In genomic region chr7:80789534-80789933, GRCm38 (mm10) we compare ENCODE assay signal across 9 mouse cellular contexts. TPM values are rescaled to one million over a fixed set of nuclear protein-coding genes. Genes with fewer than 3 reads are reported as not detected.
A peak's percentile ranks its signal among the peaks of the same experiment; 100 is the strongest.
DNase-seq lines count a peak whose midpoint lies in the region; ATAC-seq and TF ChIP-seq lines count a peak whose summit lies in the region.
"Had no signal": no experiment of that assay in that cellular context is flagged by ENCODE, and none has a peak within 500 bp of the region (broad histone marks: within the 10 kb centered on the region; RNA-seq: fewer than 3 reads in every experiment).

No protein-coding gene starts in this region.

- no peak overlapping the region for H3K9ac ChIP-seq in kidney, embryonic 14.5 days (ENCODE audit: low read depth, low read length)
- H3K9ac ChIP-seq in intestine, embryonic 16.5 days (ENCODE audit: low read depth, low read length): no peak overlapping the region
- H3K9ac ChIP-seq in stomach, postnatal 0 days (ENCODE audit: low read length): no peak overlapping the region; the same call in 1 of the 2 replicates
- no peak overlapping the region for H3K9ac ChIP-seq in hindbrain, embryonic 11.5 days (ENCODE audit: low read depth, low read length)
- H3K9ac ChIP-seq: hindbrain, embryonic 15.5 days had no signal

- H3K36me3 ChIP-seq in kidney, embryonic 14.5 days (ENCODE audit: control insufficient read depth, insufficient read depth, low read length): peaks cover 3% of the 10 kb centered on the region; the same call in 1 of the 2 replicates
- H3K36me3 ChIP-seq in spleen, adult 2 months (ENCODE audit: control insufficient read depth, insufficient read depth, low read length): peaks cover 18% of the 10 kb centered on the region
- H3K36me3 ChIP-seq in intestine, embryonic 16.5 days (ENCODE audit: control insufficient read depth, insufficient read depth, low read length): peaks cover 3% of the 10 kb centered on the region; the same call in 1 of the 2 replicates
- 0 out of 2 replicates have a peak, but pooled peaks cover 4% of the 10 kb centered on the region for H3K36me3 ChIP-seq in stomach, postnatal 0 days (ENCODE audit: control insufficient read depth, insufficient read depth, low read length)
- no peaks in the 10 kb centered on the region for H3K36me3 ChIP-seq in hindbrain, embryonic 11.5 days (ENCODE audit: control insufficient read depth, insufficient read depth, low read length)
- H3K36me3 ChIP-seq: hindbrain, embryonic 15.5 days had no signal

- peaks cover 29% of the 10 kb centered on the region for H3K4me1 ChIP-seq in kidney, embryonic 14.5 days (ENCODE audit: control insufficient read depth, insufficient read depth, low read length)
- H3K4me1 ChIP-seq in spleen, adult 2 months (ENCODE audit: control insufficient read depth, insufficient read depth, insufficient read length): peaks cover 16% of the 10 kb centered on the region
- H3K4me1 ChIP-seq in intestine, embryonic 16.5 days (ENCODE audit: control insufficient read depth, insufficient read depth, low read length): peaks cover 22% of the 10 kb centered on the region
- peaks cover 6% of the 10 kb centered on the region for H3K4me1 ChIP-seq in stomach, postnatal 0 days (replicated peaks; ENCODE audit: control insufficient read depth, insufficient read depth)
- no peaks in the 10 kb centered on the region for H3K4me1 ChIP-seq in hindbrain, embryonic 11.5 days (replicated peaks; ENCODE audit: control insufficient read depth, insufficient read depth, low read length)

- TF ChIP-seq EP300 in stomach, postnatal 0 days (optimal IDR thresholded peaks at IDR 0.05): no peak

- no peak overlapping the region for H3K4me3 ChIP-seq in kidney, embryonic 14.5 days (ENCODE audit: low read length)
- H3K4me3 ChIP-seq in spleen, adult 2 months (ENCODE audit: extremely low read depth, insufficient read depth, insufficient read length): no peak overlapping the region
- H3K4me3 ChIP-seq in intestine, embryonic 16.5 days (ENCODE audit: low read length): no peak overlapping the region
- no peak overlapping the region for H3K4me3 ChIP-seq in stomach, postnatal 0 days (ENCODE audit: low read depth, low read length)
- H3K4me3 ChIP-seq in hindbrain, embryonic 11.5 days (ENCODE audit: low read depth, low read length): no peak overlapping the region
- H3K4me3 ChIP-seq: hindbrain, embryonic 15.5 days had no signal

- no peak overlapping the region for H3K4me2 ChIP-seq in kidney, embryonic 14.5 days (replicated peaks; ENCODE audit: low read depth, low read length)
- no peak overlapping the region for H3K4me2 ChIP-seq in intestine, embryonic 16.5 days (ENCODE audit: low read depth, low read length)
- 0 out of 2 replicates have a peak overlapping the region, but pooled peaks have one; percentile 8 for H3K4me2 ChIP-seq in stomach, postnatal 0 days (replicated peaks; ENCODE audit: low read depth)
- H3K4me2 ChIP-seq in hindbrain, embryonic 11.5 days (replicated peaks; ENCODE audit: low read depth, low read length): no peak overlapping the region
- H3K4me2 ChIP-seq: hindbrain, embryonic 15.5 days had no signal

- 53% methylated on average over 5 of the region's 5 CpGs for WGBS in kidney, embryonic 14.5 days
- 64% methylated on average over 5 of the region's 5 CpGs for WGBS in spleen, adult 2 months
- WGBS in intestine, embryonic 16.5 days: 36% methylated on average over 5 of the region's 5 CpGs
- WGBS in stomach, postnatal 0 days: 26% methylated on average over 5 of the region's 5 CpGs
- WGBS in hindbrain, embryonic 11.5 days: 87% methylated on average over 5 of the region's 5 CpGs

- DNase-seq in kidney, adult 9 months: no peak
- no peak for DNase-seq in spleen, adult 2 months (ENCODE audit: low read depth in 1 of 2, low spot score in 2 of 2)
- DNase-seq in spleen, postnatal 14 days (ENCODE audit: low spot score in 2 of 2): no peak
- no peak for DNase-seq in stomach, postnatal 0 days (ENCODE audit: low spot score)
- no peak for DNase-seq in frontal cortex, postnatal 25 days (ENCODE audit: low spot score in 2 of 2)
- no peak for DNase-seq in hindbrain, embryonic 11.5 days (ENCODE audit: low spot score)

- peak overlapping the region; percentile 70 for H3K27ac ChIP-seq in kidney, embryonic 14.5 days (ENCODE audit: low read depth, low read length)
- H3K27ac ChIP-seq in spleen, adult 2 months (ENCODE audit: insufficient read depth, low read length): peak overlapping the region; percentile 57
- H3K27ac ChIP-seq in intestine, embryonic 16.5 days (ENCODE audit: low read length): peak overlapping the region; percentile 55
- peak overlapping the region; percentile 89 for H3K27ac ChIP-seq in stomach, postnatal 0 days (replicated peaks)
- no peak overlapping the region for H3K27ac ChIP-seq in hindbrain, embryonic 11.5 days (ENCODE audit: low read depth, low read length)
- H3K27ac ChIP-seq: hindbrain, embryonic 15.5 days had no signal

- H3K27me3 ChIP-seq in kidney, embryonic 14.5 days (ENCODE audit: control insufficient read depth, insufficient read depth, low read length): no peaks in the 10 kb centered on the region
- no peaks in the 10 kb centered on the region for H3K27me3 ChIP-seq in spleen, adult 2 months (ENCODE audit: control insufficient read depth, insufficient read depth, low read length)
- H3K27me3 ChIP-seq in intestine, embryonic 16.5 days (replicated peaks; ENCODE audit: control insufficient read depth, insufficient read depth, low read length): no peaks in the 10 kb centered on the region
- H3K27me3 ChIP-seq in stomach, postnatal 0 days (ENCODE audit: control insufficient read depth, insufficient read depth, low read length): no peaks in the 10 kb centered on the region
- no peaks in the 10 kb centered on the region for H3K27me3 ChIP-seq in hindbrain, embryonic 11.5 days (ENCODE audit: control insufficient read depth, insufficient read depth, low read length)
- H3K27me3 ChIP-seq: hindbrain, embryonic 15.5 days had no signal

- no peak for TF ChIP-seq CTCF in spleen, adult 2 months (IDR thresholded peaks at IDR 0.05; ENCODE audit: extremely low read depth, insufficient read depth, insufficient read length, insufficient replicate concordance)
- no peak for TF ChIP-seq CTCF in stomach, postnatal 0 days (IDR thresholded peaks at IDR 0.05; ENCODE audit: low read depth)

- H3K9me3 ChIP-seq in kidney, embryonic 14.5 days (ENCODE audit: control insufficient read depth, low read length): no peaks in the 10 kb centered on the region
- no peaks in the 10 kb centered on the region for H3K9me3 ChIP-seq in intestine, embryonic 16.5 days (ENCODE audit: control insufficient read depth, low read length)
- H3K9me3 ChIP-seq in stomach, postnatal 0 days (ENCODE audit: control insufficient read depth, low read length): no peaks in the 10 kb centered on the region
- no peaks in the 10 kb centered on the region for H3K9me3 ChIP-seq in hindbrain, embryonic 11.5 days (ENCODE audit: control insufficient read depth, low read length)
- H3K9me3 ChIP-seq: hindbrain, embryonic 15.5 days had no signal

- ATAC-seq in kidney, embryonic 14.5 days (ENCODE audit: low FRiP score, low TSS enrichment): peak; percentile 62; the same call in 1 of the 2 replicates
- peak; percentile 50 for ATAC-seq in intestine, embryonic 16.5 days
- peak; percentile 64 for ATAC-seq in stomach, postnatal 0 days (ENCODE audit: low FRiP score, low TSS enrichment)
- ATAC-seq in hindbrain, embryonic 11.5 days (ENCODE audit: low FRiP score): no peak

- TF ChIP-seq POLR2A in spleen, adult 2 months (IDR thresholded peaks at IDR 0.05; ENCODE audit: low read depth, low read length): no peak

RNA-seq across cellular contexts. Expression of gene Iqgap1, which starts 36.2 kb away (rescaled TPM):
- polyA plus RNA-seq in kidney, embryonic 14.5 days (2014; fragmentation: Nextera tagmentation; extraction: Ambion mirVana): 61.0 and 110 TPM in 2 replicates
- polyA plus RNA-seq in spleen, adult 2 months (2012; rRNA removed): 55.9 and 70.9 TPM in 2 replicates
- polyA plus RNA-seq in intestine, embryonic 16.5 days (2015; fragmentation: Nextera tagmentation; extraction: Ambion mirVana): 64.3 and 66.2 TPM in 2 replicates
- 52.8 and 58.0 TPM in 2 replicates for polyA plus RNA-seq in stomach, postnatal 0 days (2015; fragmentation: Nextera tagmentation; extraction: Ambion mirVana)
- polyA plus RNA-seq in hindbrain, embryonic 11.5 days (2014; fragmentation: Nextera tagmentation; extraction: Ambion mirVana): 27.1 and 29.1 TPM in 2 replicates
